Mouse (Mus musculus) gastrocnemius, adult 8-10 months (tissue): ENCODE results near the gene Lyg2. TPM values are rescaled to one million over a fixed set of nuclear protein-coding genes. Genes with fewer than 3 reads are reported as not detected.

Source experiments
- DNase-seq, 2 experiments: peaks; one replicate each; pipeline ENCODE4 v3.0.0; 2022; ENCODE audit warnings: low spot score in 2 of 2
- total RNA-seq, 4 experiments: library from RNA; stranded (reverse); gene quantifications; 2 replicates each; pipeline ENCODE4 v1.2.4; 2022

Lyg2 gene
- total RNA-seq, 4 experiments from 2014 or later = not detected

DNA sequence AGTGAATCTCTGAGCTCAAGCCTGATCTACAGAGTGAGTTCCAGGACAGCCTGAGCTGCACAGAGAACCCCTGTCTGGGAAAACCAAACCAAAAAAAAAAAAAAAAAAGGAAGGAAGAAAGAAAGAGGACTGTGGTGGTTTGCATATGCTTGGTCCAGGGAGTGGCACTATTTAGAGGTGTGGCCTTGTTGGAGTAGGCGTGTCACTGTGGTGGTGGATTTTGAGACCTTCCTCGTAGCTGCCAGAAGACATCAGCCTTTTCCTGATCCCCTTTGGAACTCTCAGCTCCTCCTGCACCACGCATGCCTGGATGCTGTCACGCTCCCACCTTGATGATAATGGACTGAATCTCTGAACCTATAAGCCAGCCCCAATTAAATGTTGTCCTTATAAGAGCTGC, 32.9 kb downstream of the Lyg2 start:
- DNase-seq = no peak

DNA sequence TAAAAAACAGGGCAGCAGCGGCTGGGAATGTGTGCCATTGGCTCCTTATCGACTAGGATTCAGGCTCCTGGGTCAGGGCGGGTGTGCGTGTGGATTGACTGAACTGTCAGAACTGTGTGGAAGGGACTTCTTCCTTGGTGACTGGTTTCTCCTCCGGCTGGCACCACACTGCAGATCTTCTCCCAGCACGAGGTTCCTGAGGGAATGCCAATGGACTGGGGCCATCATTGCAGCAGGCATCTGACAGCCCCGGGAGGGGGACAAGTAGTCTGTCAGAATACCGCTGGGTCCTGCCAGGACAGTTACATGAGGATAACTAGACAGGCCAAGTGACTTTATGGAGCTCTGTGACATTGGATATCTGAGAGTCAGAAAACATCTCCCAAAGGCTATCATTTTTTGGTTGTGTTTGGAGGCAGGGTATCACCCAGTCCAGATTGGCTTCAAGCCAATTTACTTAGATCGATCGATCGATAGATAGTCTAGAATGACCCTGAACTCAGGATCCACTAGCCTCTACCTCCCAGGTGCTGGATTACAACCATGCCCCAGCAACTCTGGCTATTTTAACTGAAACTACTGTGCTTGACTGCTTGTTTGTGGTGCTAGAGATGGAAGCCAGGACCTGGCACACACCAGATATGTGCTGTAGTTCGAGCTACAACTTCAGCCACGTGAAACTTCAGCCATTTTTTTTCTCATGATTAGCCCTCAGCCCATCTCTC, 38.4 kb downstream of the Lyg2 start:
- no peak for DNase-seq

DNA sequence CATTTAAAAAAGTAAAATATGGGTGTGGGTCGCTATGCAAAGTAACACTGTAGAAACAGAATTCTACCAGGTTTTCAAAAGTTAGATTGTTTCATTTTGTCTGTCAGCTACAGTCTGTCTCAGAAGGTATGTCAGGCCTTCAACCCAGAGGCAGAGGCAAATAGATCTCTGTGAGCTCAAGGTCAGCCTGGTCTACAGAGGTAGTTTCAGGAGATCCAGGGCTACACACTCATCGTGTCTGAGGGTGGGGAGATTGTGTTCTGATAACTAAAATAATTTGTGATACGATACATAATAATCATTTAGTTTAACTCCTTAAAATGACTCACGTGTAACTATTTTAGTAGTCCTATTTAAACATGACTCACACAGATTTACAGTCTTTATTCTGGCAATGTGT, 43.1 kb downstream of the Lyg2 start:
- no peak for DNase-seq

DNA sequence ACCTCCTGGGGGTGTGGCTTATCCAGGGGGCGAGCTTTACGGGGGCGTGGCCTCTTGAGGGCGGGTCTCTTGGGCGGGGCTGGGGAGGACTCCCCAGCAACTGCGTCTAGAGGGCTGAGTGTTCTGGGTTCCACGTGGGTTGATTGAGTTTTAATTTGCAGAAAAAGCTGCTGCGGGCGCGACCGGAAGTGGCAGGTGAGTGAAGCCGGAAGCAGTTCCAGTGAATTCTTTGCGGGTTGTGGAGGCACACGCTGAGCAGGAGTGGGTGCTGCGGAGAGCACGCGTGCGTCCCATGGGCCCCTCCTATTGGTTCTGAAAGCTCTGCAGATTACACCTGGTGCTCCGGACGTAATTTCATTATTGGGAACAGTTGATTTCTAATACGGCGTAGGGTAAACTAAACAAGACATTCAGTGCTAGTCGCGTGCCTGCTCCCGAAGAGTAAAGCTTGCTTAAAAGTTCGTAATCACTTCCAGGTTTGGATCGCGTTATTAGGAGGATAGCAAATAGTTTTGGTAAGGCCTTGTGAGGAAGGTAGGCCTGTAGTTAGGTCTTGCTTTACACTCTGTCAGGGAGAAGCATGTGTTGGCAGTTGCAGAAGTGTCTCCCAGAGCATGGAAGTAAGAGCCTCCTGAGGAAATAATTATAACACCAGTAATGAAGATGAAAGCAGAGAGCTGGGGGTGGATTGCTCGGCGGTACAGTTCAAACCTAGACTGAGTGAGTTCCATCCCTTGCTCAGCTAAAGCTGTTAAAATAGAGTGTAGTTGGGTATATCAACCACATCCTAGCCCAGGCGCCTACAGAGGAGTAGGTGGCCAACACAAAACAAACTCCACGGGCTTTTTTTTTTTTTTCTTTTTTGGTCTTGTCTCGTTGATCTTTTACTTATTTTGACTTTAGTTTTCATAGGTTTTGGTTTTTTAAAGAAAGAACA, 43.9 kb downstream of the Lyg2 start:
- peak; percentile 51 to 59 for DNase-seq

DNA sequence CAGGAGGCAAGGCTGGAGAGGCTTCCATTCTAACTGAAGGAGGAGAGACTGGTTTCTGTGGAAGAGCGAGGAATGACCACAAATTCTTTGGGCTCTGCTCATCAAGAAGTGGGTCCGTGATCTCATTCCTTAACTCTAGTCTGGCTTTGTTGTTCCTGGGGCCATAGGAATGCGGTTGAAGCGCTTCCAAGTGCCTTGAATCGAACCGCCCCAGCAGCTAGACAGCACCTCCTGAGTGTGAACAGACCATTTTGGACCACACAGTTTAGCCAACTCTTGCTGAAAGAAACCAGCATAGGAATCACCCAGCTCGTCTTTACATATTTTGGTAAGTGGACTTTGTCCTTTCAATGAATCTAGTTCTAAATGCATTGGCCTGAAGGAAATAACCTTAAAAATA, 44.6 kb downstream of the Lyg2 start, which contains the start of gene Lipt1:
Gene Lipt1, plus strand, starts transcription at position 35 of the 400 bp plus-strand sequence.
- DNase-seq = no peak

DNA sequence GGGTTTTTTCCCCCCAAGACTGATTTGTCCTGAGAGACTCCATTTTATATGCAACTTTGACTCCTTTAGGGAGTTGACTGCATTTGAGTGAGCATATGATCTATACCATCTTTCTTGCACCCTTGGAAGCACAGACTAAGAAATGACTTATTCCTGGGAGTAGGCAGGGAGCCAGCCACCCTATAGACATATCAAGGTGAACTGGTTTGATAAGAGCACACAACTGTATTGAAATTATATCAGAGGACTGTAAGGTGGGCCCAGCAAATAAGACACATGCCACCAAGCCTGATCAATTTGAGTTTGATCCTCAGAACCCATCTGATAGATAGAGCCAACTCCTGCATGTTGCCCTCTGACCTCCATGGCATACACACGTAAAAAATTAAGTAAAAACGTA, 46.9 kb downstream of the Lyg2 start:
- no peak for DNase-seq

DNA sequence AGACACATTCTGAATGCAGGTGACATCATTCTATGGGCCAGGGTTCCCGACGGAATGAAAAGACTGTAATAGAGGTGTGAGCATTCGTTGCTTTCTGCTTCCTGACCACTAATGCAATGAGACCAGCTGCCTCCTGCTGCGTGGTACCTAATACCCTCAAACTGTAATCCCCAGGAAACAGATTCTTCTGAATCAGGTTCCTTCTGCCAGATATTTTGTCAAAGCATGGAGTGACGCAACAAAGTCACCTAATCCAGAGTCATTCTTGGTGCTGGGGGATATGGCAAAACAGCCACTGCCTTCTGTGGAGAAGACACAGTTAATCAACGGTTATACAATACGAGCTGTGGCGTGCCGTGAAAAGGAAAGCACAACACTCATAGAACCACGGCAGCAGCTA, 47.7 kb downstream of the Lyg2 start:
- DNase-seq = no peak

DNA sequence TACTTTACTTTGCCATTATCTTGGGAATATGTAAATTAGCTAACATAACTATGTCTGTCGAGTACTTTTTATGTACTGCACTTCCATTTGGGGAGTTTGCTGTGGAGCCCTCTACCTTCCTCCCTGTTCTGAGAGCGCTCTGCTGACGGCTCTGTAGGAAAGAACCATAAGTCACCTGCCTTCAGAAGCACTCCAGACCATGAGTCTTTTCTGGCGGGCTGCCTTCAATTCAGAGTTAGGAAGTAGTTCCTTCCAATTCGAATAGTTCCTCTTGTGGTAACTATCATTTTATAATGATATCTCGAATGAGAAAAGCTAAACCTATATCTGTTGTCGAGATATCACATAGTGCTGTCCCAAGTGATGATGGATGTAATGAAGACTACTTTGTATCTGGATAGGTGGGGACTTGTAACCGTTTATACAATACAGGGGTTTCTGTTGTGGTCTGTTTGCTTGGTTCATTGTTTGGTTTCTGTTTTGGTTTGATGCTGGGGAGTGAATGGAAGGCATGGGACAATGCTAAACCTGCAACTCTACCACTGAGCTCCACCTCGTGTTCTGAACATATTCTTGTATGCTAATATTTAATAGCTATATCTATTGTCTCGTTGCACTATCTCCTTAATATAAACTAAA, 48.5 kb downstream of the Lyg2 start:
- no peak for DNase-seq

DNA sequence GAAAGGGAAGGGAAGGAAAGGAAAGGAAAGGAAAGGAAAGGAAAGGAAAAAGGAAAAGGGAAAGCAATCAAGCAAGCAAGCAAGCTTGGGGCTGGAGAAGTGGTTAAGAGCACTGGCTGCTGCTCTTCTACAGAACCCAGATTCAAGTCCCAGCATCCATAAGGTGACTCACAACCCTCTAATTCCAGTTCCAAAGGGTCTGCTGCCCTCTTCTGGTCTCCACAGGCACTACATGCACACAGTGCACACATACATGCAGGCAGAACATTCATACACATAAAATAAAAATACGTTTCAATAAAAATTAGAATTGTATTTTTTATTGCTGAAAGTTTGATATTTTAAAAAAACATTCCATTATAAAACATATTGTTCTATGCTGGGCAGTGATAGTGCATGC, 49.2 kb downstream of the Lyg2 start:
- no peak for DNase-seq

DNA sequence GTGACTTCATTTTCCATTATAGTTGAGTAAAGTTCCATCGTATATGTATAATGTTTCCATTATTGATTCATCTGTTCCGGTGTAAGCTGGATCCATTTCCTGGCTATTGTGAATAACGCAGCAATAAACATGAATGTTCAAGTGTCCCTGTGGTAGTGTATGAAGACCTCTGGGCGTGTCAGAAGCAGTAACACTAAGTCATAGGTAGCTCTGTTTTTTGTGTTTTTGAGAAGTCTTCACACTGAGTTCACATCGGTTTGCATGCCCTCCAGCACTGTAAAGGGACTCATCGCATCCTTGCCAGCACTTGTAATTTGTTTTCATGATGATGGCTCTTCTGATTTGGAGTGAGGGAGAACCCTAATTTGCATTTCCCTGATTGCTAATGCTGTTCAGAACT, 50.0 kb downstream of the Lyg2 start, which contains the start of gene Tsga10:
Gene Tsga10, minus strand, starts transcription at position 144 of the 400 bp plus-strand sequence.
- DNase-seq = no peak

DNA sequence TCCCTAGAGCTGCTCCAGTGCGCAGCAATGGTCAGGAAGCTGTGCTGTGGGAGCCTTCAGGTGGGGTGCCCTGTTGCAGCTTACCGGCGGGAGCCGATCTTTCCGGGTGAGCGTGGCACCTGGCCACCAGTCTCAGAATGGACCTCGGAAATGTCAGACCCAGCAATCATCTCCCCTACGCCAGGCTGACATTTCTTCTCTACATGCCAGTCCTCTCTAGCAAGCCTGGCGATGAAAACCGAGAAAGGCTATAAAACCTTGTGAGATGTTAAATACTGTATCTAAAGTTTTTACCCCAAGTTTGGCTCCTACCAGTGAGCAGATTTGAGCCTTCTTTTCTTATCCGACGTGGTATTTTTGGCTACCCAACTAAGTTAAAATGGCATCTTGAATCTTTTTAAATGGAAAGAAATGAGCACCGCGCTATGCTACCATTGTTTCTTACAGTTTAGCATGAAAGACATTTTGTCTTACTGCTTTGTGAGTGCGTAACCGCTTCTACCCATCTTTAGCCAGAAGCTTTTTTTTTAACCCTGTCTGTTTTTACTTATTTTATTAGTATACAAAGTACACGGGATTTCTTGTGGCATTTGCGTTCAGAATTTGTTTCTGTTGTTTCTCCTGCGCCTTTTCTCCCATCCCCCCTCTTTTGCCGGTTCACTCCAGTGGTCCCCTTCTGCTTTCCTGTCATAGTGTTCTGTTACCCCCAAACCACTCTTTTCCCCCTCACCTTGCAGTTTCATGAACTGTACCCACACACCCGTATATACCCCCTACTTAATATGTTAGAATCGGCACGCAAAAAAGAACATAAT, 50.7 kb downstream of the Lyg2 start:
- no peak for DNase-seq

DNA sequence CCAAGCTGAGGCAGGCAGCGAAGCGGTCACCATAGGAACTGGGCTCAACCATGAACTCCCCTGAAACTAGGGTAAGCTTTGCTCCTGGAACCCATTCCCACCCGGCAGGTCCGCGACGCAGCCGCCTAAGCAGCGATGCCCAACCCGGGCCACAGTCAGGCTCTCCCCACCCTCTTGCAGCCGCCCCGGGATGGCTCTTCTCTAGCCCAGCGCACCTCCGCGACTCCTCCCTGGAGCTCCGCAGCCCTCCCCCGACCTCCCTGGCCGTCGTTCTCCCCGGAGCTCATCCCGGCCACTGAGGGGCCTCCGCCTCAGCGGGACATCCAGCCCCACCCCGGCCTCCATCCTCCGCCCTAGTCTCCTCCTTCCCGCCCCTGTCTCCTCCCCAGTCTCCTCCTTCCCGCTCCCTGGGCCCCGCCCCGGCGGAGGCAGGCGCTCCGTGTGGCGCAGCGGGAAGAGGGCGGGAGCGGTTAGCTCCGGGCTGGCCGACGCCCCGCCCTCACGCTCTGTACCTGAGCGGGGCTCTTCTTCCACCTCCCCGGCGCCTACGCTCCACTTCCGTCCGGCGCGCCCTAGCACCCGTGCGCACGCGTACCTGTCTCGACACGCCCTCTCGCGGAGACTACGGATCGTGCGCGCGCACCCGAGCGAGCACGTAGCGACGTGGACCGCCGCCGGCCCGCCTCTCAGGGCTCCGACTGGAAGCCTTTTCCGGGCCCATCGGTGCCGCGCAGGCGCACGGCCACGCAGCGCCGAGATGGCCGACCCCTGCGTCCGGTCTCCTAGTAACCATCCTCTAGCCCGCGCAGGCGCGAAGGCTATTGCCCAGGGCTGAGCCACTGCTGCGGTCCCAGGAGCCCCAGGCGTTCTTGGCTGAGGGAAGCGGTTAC, 51.5 kb downstream of the Lyg2 start:
- peak; percentile 99 to 100 for DNase-seq

Other genes with a start within 250 kb of the Lyg2 start
- gene 2010300C02Rik, start 196.4 kb downstream of the Lyg2 start, total RNA-seq = under 1 TPM; 0.18 to 0.67 (median 0.25) TPM
- 1 to 10 TPM; 6.1 to 8.0 (median 7.7) TPM for gene Tsga10, start 50.1 kb downstream of the Lyg2 start, total RNA-seq
- 10 to 100 TPM in 1 of 4 experiments, 1 to 10 TPM in 3; 8.5 to 10.7 (median 9.1) TPM for gene Lipt1, start 44.8 kb downstream of the Lyg2 start, total RNA-seq
- 1 to 10 TPM in 3 of 4 experiments, under 1 TPM in 1; 0.63 to 2.1 (median 1.3) TPM for gene Mitd1, start 26.1 kb downstream of the Lyg2 start, total RNA-seq
- gene Mrpl30, start 26.0 kb downstream of the Lyg2 start, total RNA-seq = 100 to 1,000 TPM; 261 to 309 (median 283) TPM
- not detected for gene Lyg1, start 41.3 kb upstream of the Lyg2 start, total RNA-seq
- gene Txndc9, start 81.4 kb upstream of the Lyg2 start, total RNA-seq = 10 to 100 TPM; 30.9 to 38.3 (median 35.5) TPM
- gene Eif5b, start 81.5 kb upstream of the Lyg2 start, total RNA-seq = 10 to 100 TPM; 53.3 to 62.9 (median 54.8) TPM
- 10 to 100 TPM; 17.7 to 20.0 (median 19.3) TPM for gene Rev1, start 213.3 kb upstream of the Lyg2 start, total RNA-seq